Mouse (Mus musculus): ENCODE results near the gene Xkr7. TPM values are rescaled to one million over a fixed set of nuclear protein-coding genes. Genes with fewer than 3 reads are reported as not detected.

Gene Xkr7
- total RNA-seq, 2 experiments from 2014 or later, result not detected

DNA sequence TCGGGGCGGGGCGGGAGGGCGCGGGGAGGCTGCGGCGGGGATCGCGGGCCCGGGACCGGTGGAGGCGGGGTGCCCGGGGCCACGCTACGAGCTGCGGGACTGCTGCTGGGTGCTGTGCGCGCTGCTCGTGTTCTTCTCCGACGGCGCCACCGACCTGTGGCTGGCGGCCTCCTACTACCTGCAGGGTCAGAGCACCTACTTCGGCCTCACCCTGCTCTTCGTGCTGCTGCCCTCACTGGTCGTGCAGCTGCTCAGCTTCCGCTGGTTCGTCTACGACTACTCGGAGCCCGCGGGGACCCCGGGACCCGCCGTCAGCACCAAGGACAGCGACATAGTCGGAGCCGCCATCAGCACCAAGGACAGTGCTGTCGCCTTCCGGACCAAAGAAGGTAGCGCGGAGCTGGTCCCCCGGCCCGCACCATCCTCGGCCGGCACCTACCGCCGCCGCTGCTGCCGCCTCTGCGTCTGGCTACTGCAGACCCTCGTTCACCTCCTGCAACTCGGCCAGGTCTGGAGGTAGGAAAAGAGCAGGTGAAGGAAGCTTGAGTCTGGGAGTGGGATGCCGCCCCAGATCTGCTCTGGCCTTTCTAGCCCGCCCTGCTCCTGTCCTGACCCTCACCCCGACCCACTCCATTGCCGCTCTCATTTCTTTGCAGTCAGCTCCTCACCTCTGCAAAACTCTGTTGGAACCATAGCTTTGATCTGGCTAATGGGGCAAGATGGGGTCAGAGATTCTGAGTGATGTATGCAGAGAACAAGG is 611 bp downstream of the Xkr7 start:
- peak; percentile 98 for ATAC-seq (replicated peaks; ENCODE audit: poor library complexity, severe bottlenecking)

DNA sequence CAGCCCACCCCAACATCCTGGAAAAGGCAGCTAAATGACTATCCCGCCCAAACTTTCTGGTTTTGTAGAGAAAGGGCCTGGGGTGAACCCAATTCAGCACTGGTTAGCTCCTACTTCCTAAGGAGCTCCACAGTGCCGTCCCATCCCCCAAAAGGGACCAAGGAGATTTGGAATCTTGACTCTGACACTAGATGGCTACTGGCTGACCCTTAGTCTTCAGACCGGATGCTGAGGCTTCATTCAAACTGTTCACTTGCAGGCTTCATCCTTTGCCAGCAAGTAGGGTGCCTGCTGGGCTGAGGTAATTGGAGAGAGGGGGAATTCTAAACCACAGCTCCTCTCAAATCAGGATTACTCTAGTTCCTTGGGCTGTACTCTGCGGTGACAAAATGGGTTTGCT is 1.3 kb downstream of the Xkr7 start:
- no peak for ATAC-seq (replicated peaks; ENCODE audit: poor library complexity, severe bottlenecking)

DNA sequence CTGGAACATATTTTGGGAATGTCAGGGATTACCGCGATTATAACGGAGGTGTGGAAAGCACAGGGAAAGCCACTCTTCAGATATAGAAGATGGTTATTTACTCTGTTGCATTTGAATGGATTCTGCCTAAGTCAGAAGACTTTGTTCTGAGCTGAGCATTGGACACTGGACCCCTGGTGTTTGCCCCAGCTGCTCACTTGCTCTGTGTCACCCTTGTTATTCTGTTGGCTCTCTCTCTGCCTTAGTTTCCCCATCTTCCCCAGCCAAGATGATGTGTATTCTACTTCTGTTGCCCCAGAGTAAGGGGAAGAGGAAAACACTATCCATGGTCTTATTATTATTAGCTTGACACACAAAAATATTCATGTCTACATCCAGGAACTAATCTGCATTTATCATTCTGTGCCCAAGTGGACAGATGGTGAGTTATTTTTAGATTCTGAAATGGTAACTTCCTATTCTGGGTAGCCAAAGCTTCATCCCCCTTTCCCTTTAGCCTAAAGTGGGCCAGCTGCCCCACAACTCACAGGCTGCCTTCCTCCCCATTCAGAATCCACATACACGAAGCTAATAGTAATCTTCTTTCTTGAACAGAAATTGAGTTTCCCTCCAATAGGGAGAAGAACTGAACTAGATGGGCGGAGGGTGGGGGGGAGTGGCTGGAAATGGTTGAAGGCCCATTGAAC is 2.0 kb downstream of the Xkr7 start:
- no peak for ATAC-seq (replicated peaks; ENCODE audit: poor library complexity, severe bottlenecking)

DNA sequence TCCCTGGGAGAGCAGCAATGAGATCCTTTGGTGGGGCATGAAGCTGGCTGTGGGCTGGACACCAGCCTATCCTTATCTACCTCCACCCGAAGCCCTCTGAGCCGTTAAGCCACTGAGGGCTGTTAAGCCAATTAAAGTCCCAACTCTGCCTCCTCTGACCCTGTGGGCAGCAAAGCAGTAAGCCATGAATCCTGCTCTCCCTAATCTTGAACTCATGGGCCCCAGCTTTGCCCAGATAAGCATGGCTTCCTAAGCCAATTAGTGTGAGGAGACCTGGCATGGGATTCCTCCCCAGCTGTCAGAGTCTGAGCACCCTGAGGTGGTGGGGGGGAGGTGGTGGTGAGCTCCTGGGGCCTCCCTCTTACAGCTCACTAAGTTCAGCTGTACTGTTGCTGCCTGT is 5.0 kb downstream of the Xkr7 start:
- no peak for ATAC-seq (replicated peaks; ENCODE audit: poor library complexity, severe bottlenecking)

DNA sequence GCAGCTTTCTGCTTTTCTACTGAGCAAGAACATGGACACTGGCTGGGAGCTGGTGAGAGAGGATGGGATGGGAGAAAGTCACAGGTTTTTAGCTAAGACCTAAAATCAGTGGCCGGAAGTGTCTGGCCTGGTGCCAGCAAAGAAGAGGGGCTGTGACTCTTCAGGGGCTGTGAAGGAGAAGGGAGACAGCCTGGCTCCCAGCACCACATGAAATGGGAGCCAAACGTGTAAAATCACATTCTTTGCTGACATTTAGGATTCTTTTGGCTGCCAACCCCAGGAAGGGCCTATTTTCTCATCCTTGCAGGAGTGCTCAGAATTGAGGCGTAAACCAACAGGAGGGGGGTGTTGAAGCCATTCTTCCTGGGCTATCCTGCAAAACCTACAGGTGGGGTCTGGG is 12.2 kb downstream of the Xkr7 start:
- no peak for ATAC-seq (replicated peaks; ENCODE audit: poor library complexity, severe bottlenecking)

DNA sequence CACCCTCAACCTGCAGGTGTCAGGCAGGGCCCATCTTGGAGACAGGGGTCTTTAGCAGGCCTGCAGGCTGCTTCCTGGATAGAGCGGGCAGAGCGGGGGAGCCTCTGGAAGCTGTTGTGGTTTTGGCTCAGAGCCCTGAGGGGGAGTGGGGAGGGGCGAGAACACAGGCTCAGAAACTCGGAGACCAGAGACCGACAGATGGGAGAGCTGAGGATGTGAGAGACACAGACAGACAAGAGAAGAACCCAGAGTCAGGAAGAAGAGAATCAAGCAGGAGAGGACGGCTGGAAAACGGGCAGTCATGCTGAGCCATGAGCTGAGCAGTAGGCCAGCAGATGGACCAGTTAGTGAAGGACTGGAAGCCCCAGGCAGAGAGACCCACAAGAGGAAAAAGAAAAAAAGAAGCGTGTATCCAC is 14.2 kb downstream of the Xkr7 start:
- 0 out of 2 replicates have a peak, but pooled peaks have one; percentile 23 for ATAC-seq (replicated peaks; ENCODE audit: poor library complexity, severe bottlenecking)

DNA sequence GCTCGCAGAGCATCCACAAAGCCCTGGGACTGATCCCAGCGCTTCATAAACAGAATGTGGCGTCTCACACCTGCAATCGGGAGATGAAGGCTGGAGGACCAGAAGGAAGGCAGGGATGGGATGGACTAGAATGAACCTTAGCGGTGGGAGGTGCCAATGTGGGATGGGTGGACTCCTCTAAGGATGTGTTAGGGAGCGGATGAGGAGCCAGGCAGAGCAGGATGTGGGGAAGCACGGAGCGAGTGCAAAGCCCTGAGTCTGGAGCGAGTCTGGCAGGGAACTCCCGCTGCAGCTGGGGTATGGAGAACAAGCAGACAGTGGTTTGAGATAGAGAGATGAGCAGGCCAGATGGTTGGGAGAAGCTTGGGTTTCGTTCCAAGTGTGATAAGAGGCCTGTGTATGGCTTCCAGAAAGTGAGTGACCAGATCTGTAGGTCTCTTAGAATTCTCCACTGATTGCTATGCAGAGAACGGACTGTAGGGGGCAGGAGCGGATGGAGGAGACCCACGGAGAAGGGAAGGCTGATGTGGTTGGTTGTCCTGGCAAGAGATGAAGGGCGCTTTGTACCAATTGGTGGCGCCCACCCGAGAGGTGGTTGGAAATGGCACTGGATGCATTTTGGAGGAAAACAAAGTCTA is 16.3 kb downstream of the Xkr7 start:
- ATAC-seq (replicated peaks; ENCODE audit: poor library complexity, severe bottlenecking), result peak; percentile 71

DNA sequence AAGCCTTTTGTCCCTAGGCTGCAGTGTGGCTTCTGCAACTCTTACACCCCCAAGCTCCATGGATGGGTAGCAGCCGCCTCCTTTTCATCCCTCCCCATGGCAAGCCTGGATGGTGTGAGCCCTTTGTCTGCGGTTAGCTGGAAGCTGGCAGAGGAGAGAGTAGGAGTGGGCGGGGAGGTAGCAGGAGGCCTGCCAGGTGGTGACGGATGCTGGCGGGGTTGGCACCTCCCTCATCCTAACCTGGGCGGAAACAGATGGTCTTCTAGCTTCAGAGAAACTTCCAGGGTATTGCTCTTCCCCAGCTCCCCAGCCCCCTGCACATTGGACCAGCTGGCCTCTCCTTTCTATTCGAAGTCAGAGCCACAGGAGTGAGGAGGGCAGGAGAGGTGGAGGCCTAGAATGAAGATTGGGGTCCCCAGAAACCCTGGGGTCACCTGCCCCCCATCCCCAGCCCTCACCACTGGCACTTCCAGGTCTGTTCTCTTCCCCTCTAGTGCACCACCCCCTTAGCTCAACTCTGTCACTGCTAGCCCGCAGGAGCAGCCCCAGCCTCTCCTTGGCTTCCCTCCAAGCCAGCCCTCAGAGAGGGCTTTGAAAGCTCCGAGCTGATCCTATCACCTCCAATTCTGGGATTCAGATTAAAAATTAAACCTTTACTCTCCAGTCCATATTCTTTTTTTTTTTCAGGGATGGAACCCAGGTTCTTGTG is 17.8 kb downstream of the Xkr7 start:
- ATAC-seq (replicated peaks; ENCODE audit: poor library complexity, severe bottlenecking), result no peak

DNA sequence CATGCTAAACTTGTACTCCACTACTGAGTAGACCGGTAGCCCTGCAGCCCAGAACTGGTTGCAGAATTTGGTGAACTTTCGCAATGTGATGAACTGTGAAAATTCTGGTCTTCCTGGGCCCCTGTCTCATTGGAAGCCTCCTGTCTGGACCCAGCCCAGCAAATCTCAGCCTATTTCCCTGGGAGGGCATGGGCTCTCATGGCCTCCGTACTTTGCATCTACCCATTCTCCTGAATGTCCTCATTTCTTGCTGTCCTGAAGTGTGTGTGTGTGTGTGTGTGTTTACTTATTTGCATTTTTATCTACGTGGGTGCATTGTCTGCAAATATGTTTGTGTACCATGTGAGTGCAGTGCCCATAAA is 18.3 kb downstream of the Xkr7 start:
- no peak for ATAC-seq (replicated peaks; ENCODE audit: poor library complexity, severe bottlenecking)

DNA sequence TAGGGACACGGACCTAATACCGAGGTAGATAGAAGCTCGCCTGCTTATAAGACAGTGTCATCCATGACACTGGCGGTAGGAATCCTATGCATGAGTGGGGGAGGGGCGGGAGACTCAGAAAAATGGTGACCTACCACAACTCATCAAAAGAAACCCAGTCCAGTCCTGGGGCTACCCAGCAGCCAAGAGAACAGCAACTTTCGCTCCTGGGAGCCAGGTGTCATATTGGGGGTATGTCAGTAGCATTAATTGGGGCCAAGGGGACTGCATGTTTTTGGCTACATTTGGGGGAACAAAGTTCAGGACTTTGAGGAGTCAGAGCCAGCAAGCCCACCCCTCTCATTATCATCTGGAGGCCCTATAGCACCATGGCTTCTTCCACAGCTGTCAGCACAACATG is 19.4 kb downstream of the Xkr7 start:
- ATAC-seq (replicated peaks; ENCODE audit: poor library complexity, severe bottlenecking), result no peak

DNA sequence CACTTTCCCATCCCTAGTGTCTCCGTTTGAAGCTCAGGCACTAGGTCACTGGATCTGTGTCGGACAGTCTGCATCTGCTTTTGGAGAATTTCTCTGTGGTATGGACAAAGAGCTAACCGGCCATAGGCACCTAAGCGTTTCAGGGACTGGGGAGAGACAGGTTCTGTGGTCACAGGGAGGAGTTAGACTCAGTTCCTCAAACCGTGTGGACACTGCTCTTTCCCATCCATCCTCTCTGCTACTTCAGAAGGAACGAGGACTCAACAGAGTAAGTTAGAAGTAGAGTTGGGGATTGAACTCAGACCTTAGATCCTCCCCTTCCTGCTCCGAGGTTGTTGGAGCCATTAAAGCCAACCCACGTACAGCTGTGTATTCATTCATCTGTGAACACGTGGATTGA is 19.9 kb downstream of the Xkr7 start:
- peak; percentile 66 for ATAC-seq (replicated peaks; ENCODE audit: poor library complexity, severe bottlenecking)

DNA sequence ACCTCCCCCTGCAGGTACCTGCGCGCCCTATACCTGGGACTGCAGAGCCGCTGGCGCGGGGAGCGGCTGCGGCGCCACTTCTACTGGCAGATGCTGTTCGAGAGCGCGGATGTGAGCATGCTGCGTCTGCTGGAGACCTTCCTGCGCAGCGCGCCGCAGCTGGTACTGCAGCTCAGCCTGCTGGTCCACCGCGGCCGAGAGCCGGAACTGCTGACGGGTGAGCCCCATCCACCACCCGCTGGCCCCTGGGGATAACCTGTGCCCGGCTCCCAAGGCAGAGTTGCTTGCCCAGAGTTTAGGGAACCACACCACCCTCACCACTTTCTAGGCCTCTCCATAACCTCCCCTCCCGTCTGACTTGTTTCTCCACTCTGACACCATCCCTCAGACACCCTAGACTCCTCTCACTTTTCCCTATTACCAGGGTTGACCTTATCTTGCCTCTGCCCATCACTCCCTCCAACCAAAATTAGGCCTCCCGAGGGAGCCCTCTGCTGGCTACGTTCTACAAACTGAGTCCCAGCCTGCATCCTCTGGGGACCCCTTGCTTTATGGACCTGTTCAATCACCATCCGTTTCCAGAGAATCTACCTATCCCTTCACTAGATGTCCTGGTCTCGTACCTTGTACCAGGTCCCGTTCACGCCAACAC is 21.2 kb downstream of the Xkr7 start:
- ATAC-seq (replicated peaks; ENCODE audit: poor library complexity, severe bottlenecking), result peak; percentile 38

DNA sequence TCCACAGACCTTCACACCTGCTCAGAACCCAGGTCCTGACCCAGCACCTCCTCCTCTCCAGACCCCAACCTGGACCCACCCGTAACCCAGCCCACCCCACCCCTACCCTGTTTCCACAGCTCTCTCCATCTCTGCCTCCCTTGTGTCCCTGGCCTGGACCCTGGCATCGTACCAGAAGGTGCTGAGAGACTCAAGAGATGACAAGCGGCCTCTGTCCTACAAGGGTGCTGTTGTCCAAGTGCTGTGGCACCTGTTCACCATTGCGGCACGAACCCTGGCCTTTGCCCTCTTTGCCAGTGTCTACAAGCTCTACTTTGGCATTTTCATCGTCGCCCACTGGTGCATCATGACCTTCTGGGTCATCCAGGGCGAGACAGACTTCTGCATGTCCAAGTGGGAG is 22.2 kb downstream of the Xkr7 start:
- no peak for ATAC-seq (replicated peaks; ENCODE audit: poor library complexity, severe bottlenecking)

DNA sequence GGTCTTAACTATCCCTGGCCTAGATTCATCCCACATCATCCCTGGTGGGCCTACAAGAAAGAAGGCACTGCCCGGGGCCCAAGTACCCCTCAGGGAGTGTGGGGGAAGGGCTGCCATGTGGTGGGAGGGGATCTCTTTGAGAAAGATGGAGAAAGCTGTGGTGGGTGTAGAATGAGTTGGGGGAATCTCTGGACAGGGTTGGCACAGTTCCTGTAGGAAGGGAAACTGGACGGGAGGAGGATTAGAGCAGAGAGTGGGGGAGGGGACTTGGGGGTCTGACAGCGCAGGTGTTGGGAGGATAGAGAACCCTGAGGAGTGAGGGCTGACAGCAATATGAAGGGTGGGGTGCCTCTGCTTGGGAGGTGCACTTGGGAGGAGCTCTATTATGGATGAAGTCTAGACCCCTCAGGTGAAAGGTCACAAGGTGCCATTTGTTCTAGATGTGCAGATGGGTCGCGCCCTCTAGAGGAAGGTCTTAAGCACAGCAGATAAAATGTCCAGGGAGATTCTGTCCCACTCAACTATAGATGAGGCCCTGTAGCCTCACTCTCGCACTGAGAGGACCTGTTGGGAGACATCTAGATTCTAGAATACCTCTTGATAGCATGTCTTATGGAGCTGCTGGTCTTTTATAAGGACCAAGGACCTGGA is 23.7 kb downstream of the Xkr7 start:
- ATAC-seq (replicated peaks; ENCODE audit: poor library complexity, severe bottlenecking), result no peak

DNA sequence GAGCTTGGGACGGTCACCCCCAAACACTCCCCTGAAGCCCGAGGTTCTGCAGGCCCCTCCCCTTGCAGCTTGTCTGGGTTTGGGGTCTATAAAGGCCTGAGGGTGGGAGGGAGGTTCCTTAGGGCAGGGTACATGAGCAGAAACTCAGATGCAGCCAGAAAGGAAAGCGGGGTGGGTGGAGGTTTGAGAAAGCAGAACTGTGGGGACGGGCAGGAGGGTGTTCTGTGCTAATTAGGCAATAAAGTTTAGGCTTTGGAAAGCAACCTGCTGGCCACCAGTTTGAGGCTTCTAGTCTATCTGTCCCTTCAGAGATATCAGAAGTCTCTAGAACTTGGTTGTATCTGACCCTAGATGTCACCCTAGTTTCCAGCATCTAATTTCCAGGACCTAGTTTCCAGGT is 26.7 kb downstream of the Xkr7 start:
- ATAC-seq (replicated peaks; ENCODE audit: poor library complexity, severe bottlenecking), result peak; percentile 72

DNA sequence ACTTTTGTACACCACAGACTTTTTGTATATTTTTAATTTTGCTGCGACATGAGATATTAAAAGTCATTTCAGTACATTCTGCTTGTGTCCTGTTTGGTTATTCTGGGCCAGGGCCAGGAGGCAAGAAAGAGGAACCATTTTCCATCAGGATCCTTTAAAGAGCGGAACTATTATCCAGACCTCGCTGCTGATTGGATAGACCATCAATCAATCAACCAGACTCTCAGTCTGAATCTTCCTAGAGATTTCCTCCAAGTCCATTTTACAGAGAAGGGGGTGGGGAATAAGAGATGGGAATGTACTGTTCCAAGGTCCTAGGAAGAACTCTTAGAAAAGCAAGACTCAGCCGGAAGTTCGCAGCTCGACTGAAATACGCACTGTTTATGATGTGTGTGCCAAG is 28.6 kb downstream of the Xkr7 start:
- no peak for ATAC-seq (replicated peaks; ENCODE audit: poor library complexity, severe bottlenecking)

DNA sequence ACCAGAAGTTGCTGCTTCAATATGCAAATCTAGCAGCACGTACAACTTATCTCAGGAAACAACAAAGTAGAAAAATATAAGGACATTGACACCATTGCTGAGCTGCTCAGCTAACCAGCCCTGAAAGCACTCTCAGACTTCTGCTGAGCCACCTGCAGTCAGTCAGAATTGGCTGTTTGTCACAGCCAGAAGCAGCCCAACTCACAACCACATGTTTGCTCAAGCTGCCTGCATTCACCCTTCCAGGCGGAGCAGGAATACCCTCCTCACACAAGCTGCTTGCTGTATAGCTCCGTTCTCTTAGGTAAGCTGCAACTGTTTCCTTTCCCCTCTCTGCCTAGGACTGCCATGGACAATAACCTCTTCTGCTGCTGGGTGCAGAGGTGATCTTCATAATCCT is 31.7 kb downstream of the Xkr7 start:
- ATAC-seq (replicated peaks; ENCODE audit: poor library complexity, severe bottlenecking), result 0 out of 2 replicates have a peak, but pooled peaks have one; percentile 4

DNA sequence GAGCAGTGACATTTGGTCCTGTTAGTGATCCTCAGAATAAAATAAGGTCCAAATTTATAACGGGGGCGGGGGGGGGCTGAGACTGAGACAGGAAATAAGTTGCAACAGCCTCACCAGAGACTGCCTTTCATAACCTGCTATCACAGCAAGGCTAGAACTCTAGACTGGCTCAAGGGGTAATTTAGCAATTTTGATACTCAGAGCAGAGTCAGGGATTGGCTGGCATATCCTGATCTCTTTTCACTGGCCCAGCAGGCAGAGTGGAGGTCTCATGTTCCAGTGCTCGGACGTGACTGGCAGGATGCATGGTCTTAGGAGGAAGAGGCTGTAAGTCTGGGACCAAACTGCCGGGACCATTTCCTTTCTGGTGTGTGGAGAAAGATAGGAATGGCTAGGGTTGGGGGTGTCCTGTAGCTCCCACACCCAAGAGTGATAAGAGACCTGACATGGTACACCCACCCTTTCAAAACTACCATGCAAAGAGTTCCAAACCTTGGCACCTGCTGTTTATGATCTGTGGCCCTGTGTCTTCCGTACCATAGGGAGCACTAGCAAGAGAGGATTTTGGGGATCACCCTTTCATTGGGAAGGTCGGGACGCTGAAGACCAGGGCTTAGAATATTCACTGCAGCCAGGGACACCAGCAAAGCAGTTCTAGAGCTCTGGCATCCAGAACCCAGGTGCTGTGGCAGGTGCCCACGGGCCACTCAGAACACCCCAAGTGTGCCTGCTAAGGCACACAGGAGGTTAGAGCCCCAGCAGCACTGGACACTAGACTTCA is 32.7 kb downstream of the Xkr7 start:
- ATAC-seq (replicated peaks; ENCODE audit: poor library complexity, severe bottlenecking), result peak; percentile 66

Measured in granulocyte monocyte progenitor cell, adult 5-6 weeks (primary cell).